Mouse (Mus musculus) 3T3-L1 (cell line): ENCODE measurements around the gene Fahd1.

Experiments
- DNase-seq: peaks from one replicate; pipeline ENCODE4 v3.0.0-alpha.2; 2015; ENCODE audit warnings: low read depth, low spot score

The Fahd1 gene

DNA sequence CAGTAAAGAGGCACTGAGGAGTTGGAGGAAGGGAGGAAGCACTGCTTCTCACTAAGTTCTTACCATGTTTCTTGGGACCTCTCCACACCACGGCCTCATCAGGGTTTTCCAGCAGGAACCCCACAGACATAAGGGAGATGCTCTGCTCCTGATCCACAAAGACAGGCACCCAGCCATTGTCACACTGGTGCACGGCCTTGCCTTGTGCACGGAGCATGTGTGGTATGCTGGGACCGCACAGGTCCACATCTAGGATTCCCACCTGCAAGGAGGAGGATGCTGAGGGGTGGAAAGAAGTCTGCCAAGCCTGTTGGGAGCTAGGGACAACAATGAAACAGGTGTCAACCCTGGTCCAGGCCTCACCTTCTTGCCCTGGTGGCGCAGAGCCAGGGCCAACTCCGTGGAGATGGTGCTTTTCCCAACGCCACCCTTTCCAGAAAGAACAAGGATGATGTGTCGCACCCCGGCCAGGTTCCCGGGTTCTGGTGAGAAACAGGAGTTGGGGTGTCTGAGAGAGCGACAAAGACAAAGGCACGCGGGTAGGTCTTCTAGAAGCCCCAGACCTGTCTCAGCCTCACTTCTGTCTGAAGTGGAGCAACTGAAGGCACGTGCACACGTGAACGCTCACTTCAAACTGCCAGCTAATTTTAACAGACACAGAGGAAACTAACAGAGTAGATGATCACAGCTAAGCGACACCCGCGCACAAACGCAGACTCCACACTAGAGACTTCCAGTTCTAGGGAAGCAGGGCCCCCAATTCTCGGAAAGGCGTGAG, 35.4 kb upstream of the Fahd1 start:
- no peak for DNase-seq

DNA sequence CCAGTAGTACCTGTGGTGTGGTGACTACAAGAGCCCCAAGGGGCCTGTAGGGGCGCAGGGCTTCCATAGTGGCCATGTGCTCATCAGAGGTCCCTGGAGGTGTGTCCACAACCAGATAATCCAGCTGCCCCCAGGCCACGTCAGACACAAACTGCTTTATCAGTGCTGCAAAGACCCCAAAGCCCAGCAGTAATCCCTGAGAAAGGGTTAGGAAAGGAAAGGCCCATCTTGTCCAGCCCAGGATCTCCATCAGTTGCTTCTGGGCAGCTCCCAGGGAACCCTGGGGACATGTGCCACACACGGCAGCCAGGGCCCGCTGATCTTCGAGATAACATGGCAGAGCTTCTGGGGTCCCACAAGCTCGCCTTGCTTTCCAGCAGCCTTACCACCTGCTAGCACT, 34.2 kb upstream of the Fahd1 start:
- DNase-seq: no peak

DNA sequence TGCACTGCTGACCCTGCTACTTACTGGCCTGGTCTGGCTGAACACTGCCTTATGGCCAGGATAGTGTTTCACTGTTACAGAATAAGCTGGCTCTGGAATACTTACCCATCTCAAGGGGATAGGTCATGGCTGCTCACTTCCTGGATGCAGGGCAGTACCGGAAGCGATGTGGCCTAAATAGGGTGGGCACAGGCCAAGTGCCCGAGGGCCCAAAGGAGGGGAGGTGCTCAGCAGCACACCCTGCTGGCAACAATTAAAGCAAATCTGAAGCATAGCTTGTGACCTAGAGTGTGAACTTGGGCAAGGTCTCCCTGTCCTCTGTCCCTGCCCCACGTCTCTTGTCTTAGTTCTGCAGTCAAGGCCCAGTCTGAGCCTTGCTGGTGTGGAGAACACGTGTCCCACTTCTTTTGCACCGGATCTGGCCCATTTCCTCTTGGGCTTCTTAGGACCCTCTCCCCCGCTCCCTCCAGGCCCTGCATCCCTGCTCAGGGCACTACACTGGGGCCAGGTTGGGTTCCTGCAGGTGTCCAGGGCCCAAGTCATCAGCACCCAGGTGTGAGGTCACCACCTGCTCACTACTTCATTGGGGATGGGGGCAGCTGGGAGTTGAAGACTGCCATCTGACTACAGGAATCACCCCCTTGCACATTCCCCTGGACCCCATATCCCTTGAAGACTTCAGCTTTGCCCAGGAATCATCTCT, 31.7 kb upstream of the Fahd1 start:
- peak; percentile 77 for DNase-seq

DNA sequence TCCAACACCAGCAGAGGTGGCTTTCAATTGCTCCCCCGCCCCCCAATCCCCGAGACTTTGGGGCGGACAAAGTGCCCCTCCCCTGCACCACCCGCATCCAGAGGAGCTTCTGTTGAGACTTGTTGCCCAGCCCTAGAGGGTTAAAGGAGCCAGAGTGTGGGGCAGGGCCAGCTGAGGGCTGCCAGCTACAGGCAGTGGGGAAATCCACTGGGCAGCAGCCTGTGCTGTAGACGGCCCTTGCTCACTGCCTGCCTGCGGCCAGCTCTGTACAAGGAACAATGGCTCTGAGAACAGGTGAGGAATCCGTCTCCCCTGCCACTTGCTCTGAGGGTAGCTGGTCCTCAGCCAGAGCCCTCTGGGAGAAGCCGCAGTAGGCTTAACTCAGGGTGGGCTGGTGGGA, 28.4 kb upstream of the Fahd1 start:
- no peak for DNase-seq

DNA sequence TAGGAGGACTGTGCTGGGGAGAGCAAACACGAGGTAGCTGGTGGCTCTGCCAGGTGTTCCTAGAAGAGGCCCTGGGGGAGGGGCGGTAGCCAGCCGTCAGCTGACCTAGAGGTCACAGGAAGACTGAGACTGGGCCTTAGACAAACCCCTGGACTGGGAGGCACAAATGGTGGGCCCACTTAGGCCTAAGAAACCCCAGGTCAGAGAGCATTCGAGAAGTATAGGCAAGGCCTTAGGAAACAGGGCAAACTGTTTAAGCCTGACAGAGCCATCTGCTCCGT, 27.9 kb upstream of the Fahd1 start:
- DNase-seq: no peak

DNA sequence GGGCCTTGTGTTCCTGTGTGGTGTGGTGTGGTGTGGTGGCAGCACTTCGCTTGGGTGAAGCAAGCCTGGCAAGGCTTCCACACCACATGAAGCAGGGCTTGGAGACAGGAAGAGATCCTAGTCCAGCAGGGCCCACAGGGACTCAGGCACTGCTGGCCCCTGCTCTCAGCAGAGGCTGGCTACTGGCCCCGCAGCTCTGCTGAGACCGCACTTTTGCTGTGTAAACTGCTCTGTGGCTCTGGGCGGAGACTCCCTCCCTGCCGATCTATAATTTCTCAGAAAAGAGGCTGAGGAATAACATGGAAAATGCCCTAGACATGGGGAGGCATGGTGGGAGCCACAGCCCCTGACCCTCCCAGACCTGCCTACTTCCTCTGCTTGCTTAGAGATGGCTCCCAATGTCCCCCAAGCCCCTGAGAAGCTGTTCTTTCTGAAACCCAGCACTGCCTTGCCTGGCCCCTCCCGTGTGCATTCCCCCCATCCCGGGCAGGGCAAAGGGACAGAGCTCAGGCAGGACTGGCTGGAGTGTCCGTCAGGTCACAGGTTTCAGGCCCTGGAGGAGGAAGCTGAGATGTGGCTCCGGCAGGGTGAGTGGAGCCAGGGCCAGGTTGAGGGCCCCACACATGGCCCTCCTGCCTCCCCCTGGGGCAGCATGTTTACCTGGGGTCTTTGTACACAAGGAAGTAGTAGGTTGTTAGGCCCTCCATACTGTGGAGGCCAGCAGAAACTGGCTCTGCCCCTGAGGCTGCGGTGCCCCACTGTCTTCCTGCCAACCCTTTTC, 27.4 kb upstream of the Fahd1 start:
- DNase-seq: no peak

DNA sequence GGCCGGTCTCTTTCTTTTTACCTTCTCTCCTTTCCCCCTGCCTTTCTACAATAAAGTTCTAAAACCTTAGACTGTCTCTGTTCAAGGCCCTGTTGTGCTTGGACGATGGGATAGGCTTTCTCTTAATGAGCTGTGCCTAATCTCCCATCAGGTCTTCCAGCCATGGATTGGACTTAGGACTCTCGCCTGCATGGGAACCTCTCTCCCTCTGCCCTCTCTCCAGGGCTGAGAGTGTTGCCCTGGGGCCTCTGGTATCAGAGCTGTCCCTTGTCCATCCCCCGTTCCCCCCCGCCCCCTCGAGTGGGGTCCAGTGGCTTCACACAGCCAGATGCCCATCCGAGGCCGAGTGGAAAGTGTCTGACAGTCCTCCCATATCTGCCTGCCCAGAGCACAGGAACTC, 24.8 kb upstream of the Fahd1 start:
- DNase-seq: no peak

DNA sequence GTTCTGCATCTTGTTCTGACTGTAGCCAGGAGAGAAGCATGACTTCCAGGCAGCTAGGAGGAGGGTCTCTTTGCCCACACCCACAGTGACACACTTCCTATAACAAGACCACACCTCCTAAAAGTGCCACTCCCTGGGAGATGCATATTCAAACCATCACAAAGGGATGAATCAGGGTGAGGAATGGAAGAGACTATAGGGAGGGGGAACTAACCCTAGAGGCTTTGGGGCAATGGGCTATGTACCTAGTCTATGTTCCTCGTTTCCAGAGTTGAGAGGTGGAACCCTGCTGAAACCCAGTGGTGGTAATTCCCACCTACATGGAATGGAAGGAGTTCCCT, 24.2 kb upstream of the Fahd1 start:
- no peak for DNase-seq

DNA sequence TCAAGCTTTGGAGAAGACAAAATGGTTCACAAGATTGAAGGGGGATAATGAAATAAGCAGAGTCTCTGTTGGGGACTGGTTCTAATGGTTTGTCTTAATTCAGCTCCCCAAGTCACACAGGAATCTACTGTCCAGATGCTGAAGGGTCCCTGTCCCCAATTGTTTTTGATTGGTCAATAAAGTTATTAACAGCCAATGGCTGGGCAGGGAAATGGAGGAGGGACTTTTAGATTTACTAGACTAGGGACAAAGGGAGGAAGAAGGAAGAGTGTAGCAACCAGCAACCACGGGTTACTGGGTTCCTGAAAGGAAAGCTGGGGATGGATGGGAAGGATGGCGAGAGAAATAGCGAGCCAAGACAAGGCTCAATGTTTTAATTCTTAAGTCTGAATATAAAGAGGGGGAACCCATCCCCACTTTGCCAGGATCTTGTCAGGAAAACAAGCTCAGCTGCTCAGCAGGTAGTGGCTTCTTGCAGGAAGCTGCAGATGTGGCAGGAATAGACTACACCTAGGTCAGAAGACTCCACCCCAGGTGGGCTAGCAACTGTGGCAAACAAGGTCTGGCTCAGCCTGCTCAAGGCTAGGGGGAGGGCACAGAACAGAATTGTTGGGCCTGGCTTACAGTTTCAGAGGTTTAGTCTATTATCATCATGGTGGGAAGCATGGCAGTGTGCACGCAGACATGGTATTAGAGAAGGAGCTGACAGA, 23.7 kb upstream of the Fahd1 start:
- no peak for DNase-seq

DNA sequence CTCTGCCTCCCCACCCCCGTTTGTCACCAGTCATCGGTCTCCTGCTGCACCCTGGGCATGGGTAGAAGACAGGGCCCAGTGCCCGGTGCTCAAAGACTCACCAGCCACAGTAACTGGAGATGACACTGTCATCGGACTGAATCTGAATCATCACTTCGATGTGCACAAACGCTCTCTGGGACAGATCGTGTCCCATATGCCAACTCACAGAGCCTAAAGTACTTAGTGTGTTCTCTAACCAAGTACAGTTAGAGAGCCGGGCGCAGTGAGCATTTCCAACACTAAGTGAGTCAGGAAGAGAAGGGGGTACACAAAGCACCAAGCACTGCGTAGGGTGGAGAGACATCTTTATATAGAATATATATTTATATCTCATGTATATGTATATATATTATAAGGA, 17.8 kb upstream of the Fahd1 start:
- DNase-seq: no peak

DNA sequence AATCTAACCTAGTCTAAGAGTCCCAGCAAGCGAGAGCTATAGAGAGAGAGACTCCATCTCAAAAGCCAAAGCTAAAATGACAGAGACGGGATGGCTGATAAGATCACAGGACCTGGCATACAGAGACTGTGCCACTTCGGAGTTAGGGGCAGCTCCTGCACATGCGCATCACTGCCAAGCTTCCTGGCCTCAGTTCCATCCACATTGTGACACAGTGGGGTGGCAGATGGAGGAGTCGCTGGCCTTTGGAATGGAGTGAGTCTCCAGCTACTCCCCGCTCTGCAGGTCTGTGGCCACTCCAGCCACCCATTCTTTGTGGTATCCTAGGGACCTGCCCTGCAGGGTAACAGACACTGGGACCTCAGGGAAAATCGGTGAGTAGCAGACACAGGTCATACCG, 15.6 kb upstream of the Fahd1 start, which contains the start of gene Igfals:
Gene Igfals, plus strand, starts transcription at position 222 of the 400 bp plus-strand sequence.
- DNase-seq: no peak

DNA sequence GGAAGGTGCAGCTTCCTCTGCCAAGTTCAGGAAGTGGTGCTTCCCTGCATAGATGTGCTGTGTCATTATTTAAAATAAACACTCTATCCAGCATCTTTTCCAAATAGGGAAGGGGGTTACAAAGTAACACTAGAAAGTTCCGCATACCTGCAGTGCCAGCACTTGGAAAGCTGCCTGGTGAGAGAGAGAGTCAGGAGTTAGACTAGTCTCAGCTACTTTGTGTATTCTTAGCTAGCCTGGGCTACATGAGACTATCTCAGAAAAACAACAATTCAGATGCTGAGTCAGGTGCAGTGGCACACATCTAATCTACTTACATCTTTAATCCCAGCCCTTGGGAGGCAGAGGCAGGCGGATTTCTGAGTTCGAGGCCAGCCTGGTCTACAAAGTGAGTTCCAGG, 11.6 kb upstream of the Fahd1 start:
- no peak for DNase-seq

DNA sequence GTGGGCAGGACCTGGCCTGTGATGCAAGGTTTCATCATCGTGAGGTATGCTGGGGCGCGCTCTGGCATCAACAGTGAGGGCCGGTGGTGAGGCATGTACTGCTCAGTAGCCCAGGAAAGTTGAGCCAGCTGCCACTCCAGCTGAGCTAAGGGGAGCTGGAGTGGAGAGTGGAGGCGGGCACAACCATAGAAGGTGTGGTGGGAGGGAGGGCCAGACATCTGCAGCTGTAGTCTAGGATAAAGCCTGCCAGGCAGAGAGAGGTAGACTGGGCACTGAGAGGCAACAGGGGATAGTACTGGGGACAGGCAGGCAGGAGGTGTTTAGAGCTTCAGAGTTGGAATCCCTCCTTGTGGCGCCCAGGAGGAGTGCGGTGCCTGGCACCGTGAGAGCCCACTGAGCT, 9.9 kb upstream of the Fahd1 start:
- no peak for DNase-seq

DNA sequence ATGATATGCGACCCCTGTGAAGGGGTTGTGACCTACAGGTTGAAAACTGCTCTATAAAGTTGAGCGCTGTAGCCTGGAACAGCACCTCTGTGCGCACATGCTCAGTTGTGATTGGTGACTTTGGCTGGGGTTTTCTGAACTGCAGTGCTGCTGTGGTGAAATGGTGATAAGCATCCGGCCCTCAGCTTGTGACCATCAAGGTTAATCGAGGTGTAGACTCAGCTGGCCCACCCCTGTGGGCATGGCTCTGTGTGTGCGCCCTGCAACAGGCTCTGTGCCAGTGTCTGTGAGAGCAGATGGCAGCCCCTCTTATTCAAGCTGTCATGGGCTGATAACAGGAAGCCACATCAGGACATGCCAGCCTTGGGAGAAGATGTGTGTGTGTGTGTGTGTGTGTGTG, 8.8 kb upstream of the Fahd1 start:
- no peak for DNase-seq

DNA sequence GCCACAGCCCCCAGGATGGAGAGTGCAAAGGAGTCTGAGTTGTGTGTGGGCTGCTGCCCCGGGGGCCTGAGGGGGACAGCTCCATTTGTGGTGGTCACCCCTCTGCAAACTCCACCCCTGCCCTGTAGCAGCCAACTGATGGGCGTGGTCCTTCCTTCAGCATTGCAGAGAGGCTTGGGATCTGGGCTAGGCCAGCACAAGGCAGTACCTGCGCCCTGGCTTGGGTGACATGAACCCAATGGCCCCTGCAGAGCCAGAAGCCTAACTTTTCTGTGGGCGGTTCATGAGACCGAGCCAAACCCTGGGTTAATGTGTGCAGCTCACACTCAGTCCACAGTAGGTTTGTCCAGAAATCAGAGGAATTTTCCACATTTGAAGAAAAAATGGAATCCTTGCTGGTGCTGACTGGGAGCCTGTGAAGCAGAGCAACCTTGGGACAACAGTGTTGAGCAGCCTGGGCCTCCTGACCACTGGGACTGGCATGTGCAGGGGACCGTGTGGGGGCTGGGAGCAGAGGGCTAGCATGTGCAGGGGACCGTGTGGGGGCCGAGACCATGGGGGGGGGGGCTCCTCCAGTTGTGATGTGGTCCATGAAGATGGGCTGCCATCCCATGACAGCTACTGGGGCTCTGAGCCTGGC, 7.8 kb upstream of the Fahd1 start:
- DNase-seq: no peak

DNA sequence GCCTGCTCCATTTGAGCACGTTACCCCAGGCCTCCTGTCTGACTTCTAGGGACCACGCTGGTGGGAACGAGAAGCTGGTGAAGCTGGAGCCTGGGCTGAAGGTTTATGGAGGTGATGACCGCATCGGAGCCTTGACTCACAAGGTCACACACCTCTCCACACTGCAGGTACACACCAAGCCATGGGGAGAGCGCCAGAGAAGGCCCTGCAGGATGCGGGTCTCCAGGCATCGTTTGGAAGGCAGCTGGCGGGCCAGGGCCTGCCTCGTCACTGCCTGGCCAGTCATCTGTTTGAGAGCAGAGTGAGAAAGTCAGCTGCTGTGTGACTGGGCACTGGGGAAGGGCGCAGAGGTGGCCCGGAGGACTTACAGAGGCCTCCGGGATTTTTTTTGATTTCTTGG, 6.4 kb upstream of the Fahd1 start:
- DNase-seq: no peak

DNA sequence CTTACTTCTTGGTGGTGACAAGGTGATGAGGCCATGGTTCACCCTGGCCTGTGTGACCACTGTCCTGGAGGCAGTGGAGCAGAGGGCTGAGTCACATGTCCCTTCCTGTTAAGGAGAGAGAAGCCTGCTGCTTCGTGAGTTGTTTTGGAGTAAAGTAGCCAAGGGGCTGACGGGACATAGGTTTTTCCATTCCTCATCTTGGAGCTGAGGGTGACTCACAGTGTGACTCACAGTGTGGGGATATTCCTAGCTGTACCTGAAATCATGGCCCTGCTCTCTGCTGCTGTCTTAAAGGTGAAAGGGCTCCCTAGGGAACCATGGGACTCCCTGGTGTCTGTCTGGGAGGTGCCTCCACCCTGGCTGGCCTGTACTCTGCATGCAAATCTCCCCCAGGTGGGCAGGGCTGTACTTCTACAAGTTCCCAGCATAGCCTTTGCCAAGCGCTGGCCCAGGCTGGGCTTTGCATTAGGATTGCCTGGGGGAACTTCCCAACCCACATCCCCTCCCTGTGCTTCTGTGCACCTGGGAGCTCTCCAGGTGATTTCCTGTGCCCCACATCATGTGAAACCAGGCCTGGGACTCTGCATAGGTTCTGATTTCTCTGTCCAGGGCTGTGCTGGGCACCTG, 5.8 kb upstream of the Fahd1 start:
- DNase-seq: peak; percentile 93

DNA sequence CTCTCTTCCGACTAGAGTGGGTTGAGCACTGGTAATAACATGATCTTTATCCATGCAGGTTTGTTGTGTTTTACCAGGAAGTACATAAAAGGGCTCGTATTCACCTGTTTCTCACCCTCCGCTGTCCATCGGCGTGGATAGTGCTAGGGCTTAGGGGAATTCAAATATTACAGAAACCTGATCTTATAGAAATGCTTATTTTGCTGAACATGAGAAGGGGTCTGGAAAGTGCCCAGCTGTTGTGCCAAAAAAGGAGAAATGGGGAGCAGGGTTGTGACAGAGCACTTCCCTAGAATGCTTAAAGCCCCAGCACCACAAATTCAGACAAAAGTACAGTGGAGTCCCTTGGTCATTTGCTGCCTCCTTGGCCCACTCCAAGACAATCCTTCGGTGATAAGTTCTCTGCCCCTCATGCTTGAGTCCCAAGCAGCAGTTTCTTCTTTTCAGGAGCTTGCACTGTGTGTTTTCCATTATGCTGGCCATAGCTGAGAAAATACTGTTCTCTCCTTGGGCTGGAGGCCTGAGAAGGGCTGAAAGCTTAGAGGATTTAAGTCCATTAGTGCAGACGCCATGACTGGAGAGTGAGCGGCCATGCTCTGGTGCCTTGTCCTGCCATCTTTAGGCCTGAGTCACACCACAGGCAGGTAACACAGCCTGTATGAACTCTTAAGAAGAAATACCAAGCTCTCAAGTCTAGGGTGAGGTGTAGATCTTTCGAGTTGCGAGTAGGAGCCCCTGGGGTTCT, 1.4 kb upstream of the Fahd1 start:
- DNase-seq: no peak

DNA sequence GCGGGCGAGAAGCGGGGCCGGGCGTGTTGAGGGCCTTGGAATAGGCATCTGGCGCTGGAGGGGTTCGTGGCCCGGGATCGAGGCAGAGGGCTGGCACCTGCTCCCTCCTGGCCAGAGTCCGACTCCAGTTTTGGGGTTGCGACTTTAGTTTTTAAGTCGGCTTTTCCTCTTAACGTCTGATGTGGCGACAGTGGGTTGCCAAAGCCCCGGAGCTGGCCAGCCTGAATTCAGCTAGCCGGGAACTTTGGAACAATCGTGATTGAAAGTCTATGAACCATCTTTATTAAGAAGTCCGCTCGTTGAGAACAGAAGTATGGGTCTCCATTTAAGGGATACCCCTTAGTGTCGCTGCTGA, 586 bp upstream of the Fahd1 start:
- DNase-seq: no peak

DNA sequence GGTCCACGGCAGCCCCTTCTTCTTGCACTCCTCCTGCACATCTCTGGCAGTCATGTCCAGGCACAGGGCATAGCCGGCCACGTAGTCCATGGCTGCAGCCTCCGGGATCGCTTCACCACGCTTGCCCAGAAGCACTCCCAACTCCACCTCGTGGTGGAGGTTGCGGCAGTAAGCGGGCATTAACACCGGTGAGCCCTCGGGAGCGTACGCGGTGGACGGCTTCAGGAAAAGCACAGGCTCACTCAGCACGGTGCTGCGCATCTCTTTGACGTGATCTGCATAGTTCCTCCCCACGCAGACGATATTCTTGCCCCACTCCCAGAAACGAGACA, 465 bp downstream of the Fahd1 start:
- no peak for DNase-seq

DNA sequence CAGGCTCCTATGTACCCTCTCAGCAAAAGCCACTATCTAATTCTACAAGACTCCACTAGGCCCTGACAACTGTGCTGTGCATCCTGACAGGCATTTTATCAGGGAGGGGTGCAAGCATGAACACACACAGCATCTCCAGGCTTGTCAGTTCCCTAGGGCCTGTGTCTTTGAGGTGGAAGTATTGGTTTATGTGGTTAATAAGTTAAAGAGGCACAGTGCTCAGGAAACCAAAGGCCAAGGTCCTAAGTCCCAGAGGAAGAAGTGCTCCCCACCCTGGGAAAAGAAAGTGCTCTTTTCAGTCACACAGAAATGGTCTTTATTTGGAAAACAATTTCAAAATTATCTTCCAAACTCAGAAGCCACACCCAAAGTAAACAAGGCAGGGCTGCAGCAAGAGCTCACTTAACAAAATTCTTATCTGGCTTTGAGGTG, 1.5 kb downstream of the Fahd1 start:
- DNase-seq: peak; percentile 10
